Mouse (Mus musculus): ENCODE data around the gene BC029722. TPM values are rescaled to one million over a fixed set of nuclear protein-coding genes. Genes with fewer than 3 reads are reported as not detected.

BC029722 gene
- polyA plus RNA-seq (2016; fragmentation: Nextera tagmentation; extraction: Ambion mirVana) = 5.9 and 6.8 TPM in 2 replicates

DNA sequence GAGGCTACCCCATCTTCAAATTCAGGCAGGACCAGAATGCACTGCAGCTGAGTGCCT is at the start of gene BC029722:
Gene BC029722 (minus strand): TSS at position 35 of the 57 bp plus-strand sequence.
- H3K36me3 ChIP-seq (replicated peaks) = peaks cover 55% of the 10 kb centered on the region
- DNase-seq (ENCODE audit: extremely low spot score, low spot score) = no peak

DNA sequence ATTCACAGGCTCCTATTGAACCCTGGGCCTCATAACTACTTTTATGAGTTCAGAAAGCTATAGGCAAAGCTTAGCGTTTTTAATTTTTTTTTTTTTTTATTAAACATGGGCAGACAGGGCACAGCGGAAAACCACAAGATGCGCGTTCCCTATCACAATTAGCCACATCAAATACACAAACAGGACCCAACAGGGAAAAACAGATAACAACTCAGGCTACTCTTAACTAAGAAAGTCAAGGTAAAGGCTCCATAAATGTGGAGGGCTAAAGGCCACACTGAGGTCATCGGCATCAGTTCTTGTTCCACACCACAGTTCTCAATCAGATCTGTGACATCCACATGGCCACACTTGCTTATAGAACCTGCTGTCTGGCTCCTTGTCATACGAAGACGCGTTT is 49.1 kb upstream of the BC029722 start:
- no peak overlapping the region for H3K4me3 ChIP-seq
- H3K9me3 ChIP-seq = no peaks in the 10 kb centered on the region
- whole genome bisulfite sequencing = 95% methylated on average over 8 of the region's 8 CpGs
- H3K27ac ChIP-seq = no peak overlapping the region
- no peak for DNase-seq (ENCODE audit: extremely low spot score, low spot score)
- peaks cover 4% of the 10 kb centered on the region for H3K4me1 ChIP-seq
- peaks cover 37% of the 10 kb centered on the region for H3K36me3 ChIP-seq (replicated peaks)
- H3K27me3 ChIP-seq (ENCODE audit: poor library complexity, severe bottlenecking) = no peaks in the 10 kb centered on the region

More for the DNA sequence above, at the start of gene BC029722:
- Histone ChIP-seq H3K4me3 (peak within 1 kb of the TSS; percentile 71), H3K27ac (peak within 1 kb of the TSS; percentile 86), H3K9me3 (no peaks in the 10 kb centered on the region), H3K4me1 (peaks cover 27% of the 10 kb centered on the region), H3K27me3 (ENCODE audit: poor library complexity, severe bottlenecking) (no peaks in the 10 kb centered on the region)

DNA sequence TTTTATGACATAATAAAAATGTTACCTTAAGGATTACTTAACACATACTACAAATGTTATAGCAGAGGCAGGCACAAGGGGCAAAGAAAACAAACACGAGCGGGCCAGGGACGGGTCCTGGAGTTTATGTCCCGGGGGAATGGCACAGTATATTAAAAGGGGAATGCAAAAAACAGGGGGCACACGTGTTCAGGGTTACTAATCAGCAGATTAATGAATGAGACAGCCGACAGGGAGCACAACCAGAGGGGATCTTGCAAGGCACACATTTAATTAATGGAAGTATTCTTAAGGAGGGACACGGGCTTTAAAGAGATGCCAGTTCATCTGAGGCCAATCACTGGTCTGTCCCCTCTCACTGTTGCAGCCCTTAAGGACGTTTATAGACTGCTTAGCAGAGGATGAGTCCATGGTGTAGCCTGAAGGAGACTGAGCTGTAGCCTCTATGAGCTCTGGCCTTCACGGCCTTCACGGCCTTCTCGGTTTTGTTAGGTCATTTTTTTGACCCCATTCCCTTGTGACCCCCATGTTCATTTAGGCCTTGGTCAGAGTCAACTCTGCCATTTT is 44.2 kb upstream of the BC029722 start:
- Histone ChIP-seq H3K4me3 (no peak overlapping the region; the same call in 1 of the 2 replicates), H3K27ac (no peak overlapping the region), H3K36me3 (replicated peaks) (peaks cover 34% of the 10 kb centered on the region), H3K4me1 (peaks cover 14% of the 10 kb centered on the region), H3K9me3 (no peaks in the 10 kb centered on the region), H3K27me3 (ENCODE audit: poor library complexity, severe bottlenecking) (no peaks in the 10 kb centered on the region)
- 73% methylated on average over 11 of the region's 11 CpGs for WGBS
- DNase-seq (ENCODE audit: extremely low spot score, low spot score) = no peak

DNA sequence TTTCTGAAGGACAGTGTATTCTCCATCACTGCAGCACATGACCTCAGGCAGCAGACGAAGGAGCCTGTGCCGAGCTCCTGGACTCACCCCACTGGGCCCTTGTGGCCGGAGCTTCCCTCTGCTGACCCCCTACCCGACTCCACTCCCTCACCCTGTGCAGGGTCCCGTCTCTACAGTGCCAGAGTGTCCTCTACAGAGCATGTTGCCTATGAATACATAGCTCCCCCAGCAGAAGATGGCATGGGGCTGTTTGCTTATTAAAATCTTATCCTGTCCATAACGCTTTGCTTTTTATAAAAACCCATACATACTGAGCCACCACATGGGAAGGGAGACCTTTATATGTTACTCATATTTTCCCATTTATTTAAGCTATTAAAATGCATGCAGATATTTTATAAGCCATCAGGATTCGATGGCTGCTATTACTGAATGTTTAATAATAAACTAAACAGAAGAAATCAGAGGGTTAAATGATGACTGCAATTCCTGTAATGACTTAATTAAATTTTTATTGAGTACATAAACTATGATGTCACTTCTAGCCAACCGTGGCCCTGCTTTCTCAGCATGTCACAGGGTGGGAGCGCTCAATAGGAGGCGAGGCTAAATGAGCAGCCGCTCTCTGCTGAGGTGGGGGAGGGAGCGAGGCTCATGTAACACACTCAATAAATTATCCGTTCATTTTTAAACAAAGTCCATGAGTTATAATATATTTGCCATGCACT is 43.5 kb upstream of the BC029722 start:
- 87% methylated on average over 13 of the region's 13 CpGs for WGBS

DNA sequence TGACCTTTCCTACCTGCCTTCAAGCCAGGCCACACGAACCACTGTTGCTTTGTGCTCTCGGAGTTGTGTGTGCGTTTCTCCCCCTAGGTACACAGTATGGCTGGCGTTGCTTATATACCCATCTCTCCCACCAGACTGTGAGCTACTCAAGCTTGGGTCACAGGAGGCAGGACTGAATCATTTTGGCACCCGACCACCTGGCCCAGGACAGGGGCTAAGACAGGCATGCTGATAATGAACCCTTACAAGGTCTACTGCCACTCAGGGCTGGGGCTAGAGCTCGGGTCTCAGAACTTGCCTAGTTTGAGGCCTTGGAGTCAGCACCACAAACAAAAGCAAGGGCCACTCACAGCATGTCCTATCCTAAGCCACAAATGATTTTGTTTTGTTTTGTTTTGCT is 42.4 kb upstream of the BC029722 start:
- Histone ChIP-seq H3K27ac (no peak overlapping the region), H3K4me3 (no peak overlapping the region), H3K9me3 (no peaks in the 10 kb centered on the region), H3K4me1 (peaks cover 14% of the 10 kb centered on the region), H3K36me3 (replicated peaks) (peaks cover 33% of the 10 kb centered on the region), H3K27me3 (ENCODE audit: poor library complexity, severe bottlenecking) (no peaks in the 10 kb centered on the region)
- 92% methylated on average over 6 of the region's 6 CpGs for WGBS
- DNase-seq (ENCODE audit: extremely low spot score, low spot score) = no peak

More for the DNA sequence above, 43.5 kb upstream of the BC029722 start:
- DNase-seq (ENCODE audit: extremely low spot score, low spot score) = no peak
- peaks cover 14% of the 10 kb centered on the region for H3K4me1 ChIP-seq
- no peaks in the 10 kb centered on the region for H3K27me3 ChIP-seq (ENCODE audit: poor library complexity, severe bottlenecking)
- H3K27ac ChIP-seq = no peak overlapping the region
- no peak overlapping the region; the same call in 1 of the 2 replicates for H3K4me3 ChIP-seq
- peaks cover 32% of the 10 kb centered on the region for H3K36me3 ChIP-seq (replicated peaks)
- no peaks in the 10 kb centered on the region for H3K9me3 ChIP-seq

DNA sequence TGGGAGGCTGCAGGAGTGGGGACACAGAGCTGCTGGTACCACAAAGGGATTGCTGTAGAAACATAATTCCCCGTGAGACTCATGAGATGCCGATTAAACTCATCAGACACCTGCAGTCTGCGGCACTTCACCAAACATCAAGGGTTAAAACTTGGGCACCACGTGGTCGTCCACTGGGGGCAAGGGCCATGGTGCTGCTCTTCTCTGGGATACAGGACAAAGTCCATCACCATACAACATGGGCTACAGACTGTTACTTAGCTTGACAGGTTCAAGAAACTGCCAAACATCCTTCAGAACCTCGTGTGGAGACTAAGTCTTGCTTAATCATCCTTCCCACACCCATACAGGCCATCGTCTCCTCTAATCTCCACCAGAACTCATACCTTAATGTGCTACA is 40.9 kb upstream of the BC029722 start:
- Histone ChIP-seq H3K4me1 (peaks cover 14% of the 10 kb centered on the region), H3K27me3 (ENCODE audit: poor library complexity, severe bottlenecking) (no peaks in the 10 kb centered on the region), H3K36me3 (replicated peaks) (peaks cover 47% of the 10 kb centered on the region), H3K27ac (no peak overlapping the region), H3K9me3 (no peaks in the 10 kb centered on the region), H3K4me3 (no peak overlapping the region)
- no peak for DNase-seq (ENCODE audit: extremely low spot score, low spot score)
- 85% methylated on average over 7 of the region's 7 CpGs for WGBS

DNA sequence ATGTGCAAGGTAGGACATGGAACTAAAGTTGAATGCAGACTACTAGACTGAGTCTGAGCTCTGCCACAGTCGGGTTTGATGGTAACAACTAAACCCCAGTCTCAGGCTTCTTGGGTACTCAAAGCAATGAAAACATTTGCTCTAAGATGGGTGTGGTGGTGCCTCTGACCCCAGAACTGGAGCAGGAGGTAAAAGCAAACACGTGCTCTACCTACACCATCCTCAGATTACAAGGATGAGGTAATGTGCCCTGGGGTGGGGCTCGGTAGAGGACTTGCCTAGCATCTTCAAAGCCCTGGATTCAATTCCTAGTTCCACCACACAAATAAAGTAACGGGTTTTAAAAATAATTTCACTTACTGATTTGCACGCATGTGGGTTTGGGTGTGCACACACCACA is 33.3 kb upstream of the BC029722 start:
- WGBS = 89% methylated on average over 5 of the region's 5 CpGs
- Histone ChIP-seq H3K36me3 (replicated peaks) (peaks cover 90% of the 10 kb centered on the region), H3K4me1 (no peaks in the 10 kb centered on the region), H3K27me3 (ENCODE audit: poor library complexity, severe bottlenecking) (no peaks in the 10 kb centered on the region), H3K4me3 (no peak overlapping the region), H3K27ac (no peak overlapping the region), H3K9me3 (no peaks in the 10 kb centered on the region)
- DNase-seq (ENCODE audit: extremely low spot score, low spot score) = no peak

DNA sequence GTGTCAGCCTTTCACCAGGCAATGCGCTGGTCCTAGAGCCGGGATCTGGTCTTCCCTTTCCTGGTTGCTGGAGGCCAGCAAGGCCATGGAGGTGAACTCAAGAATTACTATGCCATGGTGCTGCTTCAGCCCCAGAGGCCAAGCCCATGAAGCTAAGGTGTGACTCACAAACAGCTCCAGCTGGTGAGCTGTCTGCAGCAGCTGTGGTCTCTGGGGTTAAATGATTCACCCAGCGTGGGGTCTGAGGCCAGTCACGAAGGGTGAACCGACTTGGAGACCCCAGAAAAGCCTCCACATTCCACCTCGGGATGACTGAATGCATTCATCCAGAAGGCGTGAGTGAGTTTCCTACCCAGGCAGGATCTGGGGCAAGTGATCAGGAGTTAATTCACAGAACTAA is 30.9 kb upstream of the BC029722 start:
- no peak for DNase-seq (ENCODE audit: extremely low spot score, low spot score)
- Histone ChIP-seq H3K9me3 (no peaks in the 10 kb centered on the region), H3K4me3 (no peak overlapping the region), H3K27ac (no peak overlapping the region), H3K36me3 (replicated peaks) (peaks cover 91% of the 10 kb centered on the region), H3K4me1 (no peaks in the 10 kb centered on the region), H3K27me3 (ENCODE audit: poor library complexity, severe bottlenecking) (no peaks in the 10 kb centered on the region)
- WGBS = 82% methylated on average over 7 of the region's 7 CpGs

DNA sequence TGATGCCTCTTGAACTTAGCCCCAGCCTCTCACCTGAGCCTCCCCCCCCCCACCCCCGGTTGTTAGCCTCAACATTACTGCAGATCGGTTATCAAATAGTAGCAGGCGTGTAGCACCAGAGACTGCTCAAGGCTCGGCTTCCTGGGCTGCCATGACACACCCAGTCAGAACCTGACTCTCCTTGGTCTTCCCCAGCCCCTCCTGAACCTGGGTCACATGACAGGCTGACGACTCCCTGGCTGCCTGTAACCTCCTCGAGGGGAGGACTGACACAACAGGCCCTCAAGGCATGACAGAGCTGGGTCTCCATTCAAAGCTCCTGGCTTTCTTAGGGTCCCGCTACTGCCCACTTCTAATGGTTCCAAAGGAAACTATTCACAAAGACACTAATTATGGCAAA is 30.2 kb upstream of the BC029722 start:
- Histone ChIP-seq H3K9me3 (no peaks in the 10 kb centered on the region), H3K4me3 (no peak overlapping the region), H3K4me1 (no peaks in the 10 kb centered on the region), H3K36me3 (replicated peaks) (peaks cover 95% of the 10 kb centered on the region), H3K27ac (no peak overlapping the region), H3K27me3 (ENCODE audit: poor library complexity, severe bottlenecking) (no peaks in the 10 kb centered on the region)
- DNase-seq (ENCODE audit: extremely low spot score, low spot score) = no peak
- 71% methylated on average over 7 of the region's 7 CpGs for WGBS

DNA sequence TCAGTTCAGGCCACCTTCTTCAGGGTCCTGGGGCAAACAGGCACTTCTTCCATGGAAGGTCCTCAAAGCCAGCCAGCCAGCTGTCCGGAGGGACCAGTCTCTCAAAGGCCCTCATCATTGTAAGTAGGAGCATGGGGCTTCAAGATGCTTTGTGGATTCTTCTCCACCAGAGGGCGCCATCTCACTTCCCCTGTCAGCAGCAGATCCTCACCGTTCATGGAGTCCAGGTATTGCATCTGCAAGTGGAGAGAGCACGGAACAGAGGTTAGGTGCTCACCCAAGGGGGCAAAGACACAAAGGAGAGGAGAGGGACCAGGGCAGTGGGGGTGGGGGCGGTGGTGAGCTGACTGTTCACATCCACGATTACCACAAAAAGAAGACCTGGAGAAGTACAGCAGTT is 29.1 kb upstream of the BC029722 start:
- 48% methylated on average over 6 of the region's 6 CpGs for WGBS
- no peaks in the 10 kb centered on the region for H3K4me1 ChIP-seq
- H3K27me3 ChIP-seq (ENCODE audit: poor library complexity, severe bottlenecking) = no peaks in the 10 kb centered on the region
- peak; percentile 78 for DNase-seq (ENCODE audit: extremely low spot score, low spot score)
- no peak overlapping the region for H3K4me3 ChIP-seq
- H3K27ac ChIP-seq = no peak overlapping the region
- peaks cover 85% of the 10 kb centered on the region for H3K36me3 ChIP-seq (replicated peaks)
- no peaks in the 10 kb centered on the region for H3K9me3 ChIP-seq

DNA sequence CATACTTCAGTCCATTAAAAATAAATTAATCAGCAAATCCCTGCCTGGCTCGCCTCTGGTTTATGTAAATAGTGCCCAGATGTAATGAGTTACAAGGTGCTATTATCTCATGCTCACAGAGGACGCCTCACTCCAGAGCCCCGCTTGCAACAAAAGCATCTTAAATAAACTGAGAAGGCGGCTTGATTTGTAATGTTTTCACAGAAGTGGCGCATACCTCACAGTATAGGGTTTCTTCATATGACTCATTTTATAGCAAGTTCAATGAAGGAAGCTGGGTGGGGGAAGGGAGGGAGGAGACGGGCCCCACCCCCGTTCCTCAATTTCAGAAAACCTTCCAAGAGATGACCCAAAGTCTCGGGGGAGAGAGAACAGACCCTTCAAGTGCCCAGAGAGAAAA is 27.7 kb upstream of the BC029722 start:
- WGBS = 92% methylated on average over 8 of the region's 8 CpGs
- no peak for DNase-seq (ENCODE audit: extremely low spot score, low spot score)
- Histone ChIP-seq H3K9me3 (no peaks in the 10 kb centered on the region), H3K4me1 (no peaks in the 10 kb centered on the region), H3K4me3 (no peak overlapping the region), H3K36me3 (replicated peaks) (peaks cover 74% of the 10 kb centered on the region), H3K27ac (no peak overlapping the region), H3K27me3 (ENCODE audit: poor library complexity, severe bottlenecking) (no peaks in the 10 kb centered on the region)

DNA sequence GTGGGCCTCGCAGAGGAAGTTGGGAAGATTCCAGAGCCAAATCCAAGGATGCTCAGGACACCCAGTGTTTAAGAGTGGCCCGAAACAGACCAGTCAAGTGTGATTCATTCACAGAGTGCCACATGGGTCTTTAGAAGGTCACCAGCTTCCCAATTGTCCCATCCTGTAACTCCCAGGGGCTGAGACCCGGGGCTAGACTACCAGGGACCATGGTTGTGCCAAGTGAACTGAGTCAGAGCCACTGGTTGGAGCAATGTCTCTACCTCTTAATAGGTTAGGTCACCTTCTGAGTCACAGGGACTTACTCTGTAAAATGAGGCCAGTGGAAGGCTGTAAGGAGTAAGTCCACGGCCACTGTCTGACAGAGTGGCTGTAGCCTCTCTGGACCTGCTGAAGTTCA is 19.7 kb upstream of the BC029722 start:
- 83% methylated on average over 4 of the region's 4 CpGs for WGBS
- no peak for DNase-seq (ENCODE audit: extremely low spot score, low spot score)
- H3K36me3 ChIP-seq (replicated peaks) = no peaks in the 10 kb centered on the region
- H3K9me3 ChIP-seq = no peaks in the 10 kb centered on the region
- H3K4me3 ChIP-seq = no peak overlapping the region
- 0 out of 2 replicates have a peak, but pooled peaks cover 4% of the 10 kb centered on the region for H3K27me3 ChIP-seq (ENCODE audit: poor library complexity, severe bottlenecking)
- 0 out of 2 replicates have a peak, but pooled peaks cover 3% of the 10 kb centered on the region for H3K4me1 ChIP-seq
- H3K27ac ChIP-seq = no peak overlapping the region

DNA sequence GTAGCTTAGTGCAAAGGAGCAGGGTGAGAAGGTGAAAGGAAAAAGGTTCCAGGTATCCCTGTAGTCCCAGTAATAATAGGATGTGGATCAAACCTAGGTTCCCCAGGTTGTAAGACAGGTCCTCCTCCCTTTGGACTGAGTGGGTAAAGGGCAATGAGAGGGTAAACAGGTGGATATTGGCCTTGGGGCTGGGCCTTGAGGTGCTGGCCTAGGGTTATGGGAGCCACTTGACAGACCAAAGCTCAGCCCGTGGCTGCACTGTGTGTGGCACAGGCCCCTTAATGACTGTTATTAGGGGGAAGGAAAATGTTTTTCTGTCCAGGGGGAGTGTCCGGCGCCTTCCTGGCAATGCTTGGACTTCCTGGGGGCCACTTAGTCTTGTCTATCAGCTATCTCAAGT is 18.7 kb upstream of the BC029722 start:
- no peak for DNase-seq (ENCODE audit: extremely low spot score, low spot score)
- H3K4me3 ChIP-seq = no peak overlapping the region
- no peak overlapping the region for H3K27ac ChIP-seq
- H3K27me3 ChIP-seq (ENCODE audit: poor library complexity, severe bottlenecking) = 0 out of 2 replicates have a peak, but pooled peaks cover 4% of the 10 kb centered on the region
- H3K36me3 ChIP-seq (replicated peaks) = no peaks in the 10 kb centered on the region
- no peaks in the 10 kb centered on the region for H3K9me3 ChIP-seq
- peaks cover 6% of the 10 kb centered on the region; the same call in 1 of the 2 replicates for H3K4me1 ChIP-seq
- 79% methylated on average over 3 of the region's 3 CpGs for WGBS

DNA sequence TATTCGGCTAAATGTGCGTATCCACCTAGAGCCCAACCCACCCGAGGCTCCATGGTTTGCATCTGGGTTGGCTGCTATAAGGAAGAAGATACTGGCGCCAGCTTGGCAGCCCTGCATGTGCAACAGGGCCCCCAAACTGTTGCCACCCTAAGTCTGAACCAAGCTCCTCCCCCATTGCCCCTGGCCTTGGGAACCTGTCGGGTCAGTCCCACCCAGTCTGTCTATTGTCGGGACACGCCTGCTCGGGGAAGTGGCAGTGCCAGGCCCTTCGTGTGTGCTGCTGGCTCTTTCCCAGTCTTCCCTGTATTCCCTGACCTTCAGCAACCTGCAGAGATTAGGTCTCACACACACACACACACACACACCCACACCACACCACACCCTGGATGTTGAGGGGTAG is 15.5 kb upstream of the BC029722 start, which contains the start of gene Fam83c:
Gene Fam83c (minus strand): TSS at position 123 of the 400 bp plus-strand sequence.
- WGBS = 66% methylated on average over 9 of the region's 9 CpGs
- Histone ChIP-seq H3K9me3 (no peaks in the 10 kb centered on the region), H3K4me1 (peaks cover 8% of the 10 kb centered on the region; the same call in 1 of the 2 replicates), H3K27ac (no peak within 1 kb of the TSS), H3K36me3 (replicated peaks) (no peaks in the 10 kb centered on the region), H3K4me3 (no peak within 1 kb of the TSS), H3K27me3 (ENCODE audit: poor library complexity, severe bottlenecking) (0 out of 2 replicates have a peak, but pooled peaks cover 4% of the 10 kb centered on the region)
- no peak for DNase-seq (ENCODE audit: extremely low spot score, low spot score)
